Mouse (Mus musculus) adrenal gland (tissue): ENCODE results near the gene Rnf185.

Source experiments
- intact Hi-C: fragments of 180-260 bp; cut with DNase I; formaldehyde crosslinking; loops from one replicate; pipeline ENCODE4 v1.15.1; 2025
- long read RNA-seq, 2 experiments: library from polyadenylated mRNA; unstranded; transcript quantifications; one replicate each; pipeline ENCODE4 v2.0.0; 2020; ENCODE audit warnings: borderline replicate concordance in 1 of 2; ENCODE audit not compliant: insufficient replicate concordance in 1 of 2

Gene Rnf185
- long read RNA-seq, experiment 1, transcript Rnf185-202 (7 exons, 2,787 nt): major isoform, 11 of 16 reads
- long read RNA-seq, experiment 1, partial matches to known transcripts: 1 of 16 reads
- long read RNA-seq, experiment 1, other reads (novel, unspliced or antisense): 4 of 16 reads
- long read RNA-seq, experiment 2, transcript Rnf185-202 (7 exons, 2,787 nt): major isoform, 11 of 15 reads
- long read RNA-seq, experiment 2, partial matches to known transcripts: 0 of 15 reads
- long read RNA-seq, experiment 2, other reads (novel, unspliced or antisense): 4 of 15 reads

- intact Hi-C loops: loop anchor here (5.0 kb wide), 1 partner anchor 45 kb away; the partner anchor contains the start of gene Limk2
Observed at GRCm38 (mm10) chr11:3452167-3452639, at the start of gene Rnf185. Gene Rnf185, minus strand, starts transcription at chr11:3452363.

GRCm38 (mm10) chr11:3497296-3497695, 45.1 kb upstream of the Rnf185 start:
- intact Hi-C loops: no loop called here

GRCm38 (mm10) chr11:3496756-3497155, 44.6 kb upstream of the Rnf185 start:
- intact Hi-C loops: no loop called here

GRCm38 (mm10) chr11:3495496-3495895, 43.3 kb upstream of the Rnf185 start:
- intact Hi-C loops: no loop called here

- intact Hi-C loops: no loop called here
Observed at GRCm38 (mm10) chr11:3494857-3495256, 42.7 kb upstream of the Rnf185 start.

- intact Hi-C loops: no loop called here
Observed at GRCm38 (mm10) chr11:3492748-3493147, 40.6 kb upstream of the Rnf185 start.

- intact Hi-C loops: no loop called here
Observed at GRCm38 (mm10) chr11:3489036-3489435, 36.9 kb upstream of the Rnf185 start.

GRCm38 (mm10) chr11:3487952-3488570, 35.9 kb upstream of the Rnf185 start, which contains the start of gene Pla2g3:
Gene Pla2g3, plus strand, starts transcription at chr11:3488284.
- intact Hi-C loops: no loop called here

- intact Hi-C loops: no loop called here
Observed at GRCm38 (mm10) chr11:3486349-3486748, 34.2 kb upstream of the Rnf185 start.

GRCm38 (mm10) chr11:3483980-3484642, 31.9 kb upstream of the Rnf185 start:
- intact Hi-C loops: no loop called here

GRCm38 (mm10) chr11:3475489-3475888, 23.3 kb upstream of the Rnf185 start:
- intact Hi-C loops: loop anchor here (1.0 to 10.0 kb wide), 3 partner anchors 39 to 309 kb away; partner anchors contain the start of gene Selenom

GRCm38 (mm10) chr11:3474480-3475115, 22.4 kb upstream of the Rnf185 start:
- intact Hi-C loops: loop anchor here (1.0 to 10.0 kb wide), 3 partner anchors 40 to 310 kb away; partner anchors contain the start of gene Selenom

GRCm38 (mm10) chr11:3472484-3472883, 20.3 kb upstream of the Rnf185 start:
- intact Hi-C loops: loop anchor here (10.0 kb wide), 2 partner anchors 162 to 312 kb away; no protein-coding TSS in a partner anchor

- intact Hi-C loops: loop anchor here (10.0 kb wide), 2 partner anchors 163 to 313 kb away; no protein-coding TSS in a partner anchor
Observed at GRCm38 (mm10) chr11:3471448-3471850, 19.3 kb upstream of the Rnf185 start.

GRCm38 (mm10) chr11:3462846-3463245, 10.7 kb upstream of the Rnf185 start:
- intact Hi-C loops: no loop called here

GRCm38 (mm10) chr11:3459105-3459468, 6.9 kb upstream of the Rnf185 start:
- intact Hi-C loops: no loop called here

GRCm38 (mm10) chr11:3458428-3459104, 6.4 kb upstream of the Rnf185 start:
- intact Hi-C loops: no loop called here

GRCm38 (mm10) chr11:3456354-3456753, 4.2 kb upstream of the Rnf185 start:
- intact Hi-C loops: no loop called here

GRCm38 (mm10) chr11:3454506-3454905, 2.3 kb upstream of the Rnf185 start:
- intact Hi-C loops: loop anchor here (5.0 kb wide), 1 partner anchor 47 kb away; the partner anchor contains the start of gene Limk2

- intact Hi-C loops: loop anchor here (5.0 kb wide), 1 partner anchor 46 kb away; the partner anchor contains the start of gene Limk2
Observed at GRCm38 (mm10) chr11:3453467-3453866, 1.3 kb upstream of the Rnf185 start.
